Mouse (Mus musculus): Measurements from ENCODE around the gene Haus8. TPM values are rescaled to one million over a fixed set of nuclear protein-coding genes. Genes with fewer than 3 reads are reported as not detected.

The Haus8 gene
- total and polyA plus RNA-seq, 3 experiments = 21.0 to 30.3 (median 25.1) TPM

- TF ChIP-seq TBP (conservative IDR thresholded peaks at IDR 0.05; ENCODE audit: low read depth, low read length) (no peak), NELFE (IDR thresholded peaks at IDR 0.05; ENCODE audit: low read depth, low read length) (no peak), GABPA (IDR thresholded peaks at IDR 0.05; ENCODE audit: insufficient replicate concordance, low read depth, low read length) (no peak), ZKSCAN1 (IDR thresholded peaks at IDR 0.05; ENCODE audit: borderline replicate concordance, low read depth, low read length) (no peak), SIN3A (IDR thresholded peaks at IDR 0.05; ENCODE audit: low read length) (no peak), RCOR1 (conservative IDR thresholded peaks at IDR 0.05; ENCODE audit: low read depth, low read length) (no peak), CHD1 (IDR thresholded peaks at IDR 0.05; ENCODE audit: low read depth, low read length) (no peak), POLR2A (IDR thresholded peaks at IDR 0.05; ENCODE audit: low read depth, low read length) (no peak), MAFK (IDR thresholded peaks at IDR 0.05; ENCODE audit: insufficient replicate concordance, low read length) (no peak), IRF4 (IDR thresholded peaks at IDR 0.05; ENCODE audit: low read depth, low read length) (no peak), BHLHE40 (IDR thresholded peaks at IDR 0.05; ENCODE audit: low read depth, low read length) (no peak)
- dilution Hi-C loops (cut with MboI; ENCODE audit: extremely low pct_ligation_motif_present, extremely low pct_unique_long_range_greater_than_20kb, low sequenced_read_pairs) (no loop called here), in situ Hi-C loops (cut with MboI; ENCODE audit: low pct_ligation_motif_present, low pct_unique_long_range_greater_than_20kb, low sequenced_read_pairs) (no loop called here)
- H3K79me2 ChIP-seq (replicated peaks; ENCODE audit: control insufficient read depth, extremely low read depth, insufficient read depth, poor library complexity, severe bottlenecking) = no peaks in the 10 kb centered on the region
- no peak overlapping the region for H3K27ac ChIP-seq (ENCODE audit: insufficient read depth, low read depth)
- DNase-seq (ENCODE audit: extremely low read depth) = no peak
- H3K27me3 ChIP-seq (replicated peaks) = no peaks in the 10 kb centered on the region
- H3K4me2 ChIP-seq (ENCODE audit: insufficient read depth, low read depth, poor library complexity, severe bottlenecking) = no peak overlapping the region
- H3K36me3 ChIP-seq (replicated peaks in 1 of 2; ENCODE audit: control insufficient read depth in 1 of 2, insufficient read depth in 1 of 2, low read length in 1 of 2) = peaks cover 16 to 49% of the 10 kb centered on the region in 2 experiments
- peaks cover 9 to 76% of the 10 kb centered on the region in 2 experiments for H3K4me1 ChIP-seq (ENCODE audit: control insufficient read depth in 1 of 2, insufficient read depth in 2 of 2)
- no peak overlapping the region for H3K4me3 ChIP-seq (replicated peaks in 1 of 3; ENCODE audit: low read depth in 2 of 3, low read length in 2 of 3, poor library complexity in 1 of 3)
- no peaks in the 10 kb centered on the region for H3K9me3 ChIP-seq (replicated peaks; ENCODE audit: low read length)
- H3K9ac ChIP-seq (ENCODE audit: insufficient read depth, low read depth) = no peak overlapping the region
Observed at GRCm38 (mm10) chr8:71315972-71316371, 43.2 kb upstream of the Haus8 start.

DNA sequence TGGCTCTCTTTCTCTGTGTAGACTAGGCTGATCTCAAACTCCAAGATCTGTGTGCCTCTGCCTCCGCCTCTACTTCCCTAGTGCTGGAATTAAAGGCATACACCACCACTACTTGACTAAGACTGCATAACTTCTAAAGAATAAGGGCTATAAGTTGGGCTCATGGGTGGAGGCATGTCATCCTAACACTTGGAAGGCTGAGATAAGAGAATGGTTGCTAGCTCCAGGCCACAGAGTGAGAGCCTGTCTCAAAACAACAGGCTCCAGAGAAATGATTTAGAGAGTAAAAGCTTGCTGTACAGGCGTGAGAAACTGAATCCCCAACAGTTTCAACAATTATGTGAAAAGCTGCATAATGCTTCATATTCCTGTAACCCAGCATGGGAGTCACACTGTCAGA, 41.2 kb upstream of the Haus8 start:
- Histone ChIP-seq H3K4me1 (ENCODE audit: control insufficient read depth in 1 of 2, insufficient read depth in 2 of 2) (peaks cover 19 to 76% of the 10 kb centered on the region in 2 experiments), H3K4me3 (replicated peaks in 1 of 3; ENCODE audit: low read depth in 2 of 3, low read length in 2 of 3, poor library complexity in 1 of 3) (no peak overlapping the region), H3K79me2 (replicated peaks; ENCODE audit: control insufficient read depth, extremely low read depth, insufficient read depth, poor library complexity, severe bottlenecking) (no peaks in the 10 kb centered on the region), H3K9me3 (replicated peaks; ENCODE audit: low read length) (no peaks in the 10 kb centered on the region), H3K9ac (ENCODE audit: insufficient read depth, low read depth) (no peak overlapping the region), H3K4me2 (ENCODE audit: insufficient read depth, low read depth, poor library complexity, severe bottlenecking) (no peak overlapping the region), H3K27ac (ENCODE audit: insufficient read depth, low read depth) (no peak overlapping the region), H3K36me3 (replicated peaks in 1 of 2; ENCODE audit: control insufficient read depth in 1 of 2, insufficient read depth in 1 of 2, low read length in 1 of 2) (peaks cover 12 to 43% of the 10 kb centered on the region in 2 experiments), H3K27me3 (replicated peaks) (no peaks in the 10 kb centered on the region)
- no peak for DNase-seq (ENCODE audit: extremely low read depth)
- dilution Hi-C loops (cut with MboI; ENCODE audit: extremely low pct_ligation_motif_present, extremely low pct_unique_long_range_greater_than_20kb, low sequenced_read_pairs) = no loop called here
- no peak for TF ChIP-seq SIN3A (IDR thresholded peaks at IDR 0.05; ENCODE audit: low read length)
- TF ChIP-seq EP300 (IDR thresholded peaks at IDR 0.05; ENCODE audit: low read length) = no peak
- no peak for TF ChIP-seq BHLHE40 (IDR thresholded peaks at IDR 0.05; ENCODE audit: low read depth, low read length)
- no peak for TF ChIP-seq TCF12 (IDR thresholded peaks at IDR 0.05; ENCODE audit: low read depth, low read length)
- no peak for TF ChIP-seq CTCF (conservative IDR thresholded peaks at IDR 0.05 in 1 of 2, IDR thresholded peaks at IDR 0.05 in 1 of 2; ENCODE audit: low read depth in 2 of 2, low read length in 2 of 2)
- TF ChIP-seq ZKSCAN1 (IDR thresholded peaks at IDR 0.05; ENCODE audit: borderline replicate concordance, low read depth, low read length) = no peak
- TF ChIP-seq MEF2A (IDR thresholded peaks at IDR 0.05; ENCODE audit: borderline replicate concordance, low read depth, low read length) = no peak
- no peak for TF ChIP-seq CHD2 (IDR thresholded peaks at IDR 0.05; ENCODE audit: low read length)
- no peak for TF ChIP-seq PAX5 (IDR thresholded peaks at IDR 0.05; ENCODE audit: low read length)
- no peak for TF ChIP-seq E2F4 (IDR thresholded peaks at IDR 0.05; ENCODE audit: insufficient replicate concordance, low read depth, low read length)
- no peak for TF ChIP-seq MAFK (IDR thresholded peaks at IDR 0.05; ENCODE audit: insufficient replicate concordance, low read length)
- TF ChIP-seq MXI1 (IDR thresholded peaks at IDR 0.05; ENCODE audit: low read depth, low read length) = no peak
- no peak for TF ChIP-seq CHD1 (IDR thresholded peaks at IDR 0.05; ENCODE audit: low read depth, low read length)
- no peak for TF ChIP-seq MAZ (IDR thresholded peaks at IDR 0.05; ENCODE audit: low read depth, low read length)
- no peak for TF ChIP-seq POLR2AphosphoS2 (IDR thresholded peaks at IDR 0.05; ENCODE audit: low read depth, low read length)
- no peak for TF ChIP-seq USF2 (conservative IDR thresholded peaks at IDR 0.05; ENCODE audit: low read depth, low read length)
- in situ Hi-C loops (cut with MboI; ENCODE audit: low pct_ligation_motif_present, low pct_unique_long_range_greater_than_20kb, low sequenced_read_pairs) = no loop called here

All from CH12.LX (cell line).